ENCODE assay signal across 8 mouse cellular contexts in the genomic region with DNA sequence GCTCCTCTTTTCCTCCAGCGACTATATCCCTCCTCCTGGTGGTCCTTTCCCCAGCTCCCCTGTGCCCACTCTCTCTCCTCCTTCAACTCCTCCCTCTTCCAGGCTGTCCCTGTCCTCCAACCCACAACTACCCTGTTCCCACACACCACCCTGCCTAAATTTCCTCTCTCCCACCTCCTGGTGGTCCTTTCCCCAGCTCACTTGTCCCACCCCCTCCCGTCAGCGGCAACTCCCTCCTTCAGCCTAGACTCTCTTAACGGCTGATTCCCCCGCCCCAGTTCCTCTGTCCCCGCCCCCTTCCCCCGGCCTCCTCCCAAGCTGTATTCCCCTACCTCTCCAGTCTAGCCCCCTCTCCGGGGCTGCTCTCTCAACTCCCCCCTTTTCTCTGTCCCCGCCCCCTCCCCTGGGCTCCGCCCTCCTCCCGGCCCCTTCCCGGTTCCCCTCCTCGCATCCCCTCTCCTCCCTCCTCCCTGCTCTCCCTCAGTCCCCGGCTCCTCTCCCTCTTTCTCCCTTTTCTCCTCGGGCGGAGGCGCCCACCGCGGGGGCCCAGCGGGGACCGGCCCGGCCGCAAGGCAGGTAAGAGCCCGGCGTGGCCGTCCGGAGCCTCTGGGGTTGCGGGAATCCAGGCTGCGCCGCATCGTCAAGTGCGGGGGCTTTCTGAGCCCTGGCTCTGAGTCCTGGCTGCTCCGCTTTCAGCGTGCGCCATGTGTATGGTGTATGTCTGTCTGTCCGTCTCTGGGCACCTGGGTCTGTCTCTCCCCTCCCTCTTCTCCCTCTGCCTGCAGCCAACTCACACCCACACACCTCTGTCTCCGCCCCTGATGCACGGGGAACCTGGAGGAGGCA. TPM values are rescaled to one million over a fixed set of nuclear protein-coding genes. Genes with fewer than 3 reads are reported as not detected.
DNase-seq lines count a peak whose midpoint lies in the region; ATAC-seq lines count a peak whose summit lies in the region.

No protein-coding gene starts in this region.

- WGBS in hindbrain, embryonic 13.5 days, result 1% methylated on average over 38 of the region's 38 CpGs

- H3K4me3 ChIP-seq in hindbrain, embryonic 13.5 days, result peak overlapping the region; percentile 61

- H3K4me1 ChIP-seq in hindbrain, embryonic 13.5 days (replicated peaks), result peaks cover 59% of the 10 kb centered on the region

- DNase-seq in cerebellum, adult 11 months, result peak; percentile 73
- DNase-seq in ES-CJ7 (ENCODE audit: low read depth, low spot score) (peak; percentile 89), liver (peak; percentile 71)
- peak; percentile 89 for DNase-seq in embryo, embryonic 10.5 days (ENCODE audit: low spot score)
- DNase-seq in ovary, postnatal 14 days (ENCODE audit: low spot score), result peak; percentile 32
- DNase-seq in thymus, postnatal 0 days (ENCODE audit: low spot score), result no peak

- H3K27ac ChIP-seq in hindbrain, embryonic 13.5 days, result peak overlapping the region; percentile 88

- ATAC-seq in cerebellum, adult (ENCODE audit: insufficient number of reproducible peaks, low FRiP score, low TSS enrichment), result no peak
- peak; percentile 72 for ATAC-seq in hindbrain, embryonic 13.5 days (ENCODE audit: low FRiP score)

- H3K9ac ChIP-seq in hindbrain, embryonic 13.5 days, result peak overlapping the region; percentile 85

- no peaks in the 10 kb centered on the region for H3K9me3 ChIP-seq in hindbrain, embryonic 13.5 days

- peak overlapping the region; percentile 76 for H3K4me2 ChIP-seq in hindbrain, embryonic 13.5 days

- peaks cover 25% of the 10 kb centered on the region for H3K36me3 ChIP-seq in hindbrain, embryonic 13.5 days

- no peaks in the 10 kb centered on the region for H3K27me3 ChIP-seq in hindbrain, embryonic 13.5 days

RNA-seq across cellular contexts. Expression of a gene that starts 0.4 kb away (rescaled TPM):
- polyA plus RNA-seq in hindbrain, embryonic 13.5 days (2015; fragmentation: Nextera tagmentation; extraction: Ambion mirVana), result 0.96 and 1.1 TPM in 2 replicates
- 0.03 and 0.04 TPM in 2 replicates for polyA plus RNA-seq in thymus, postnatal 0 days (2015; fragmentation: Nextera tagmentation; extraction: Ambion mirVana)

RNA-seq across cellular contexts. Expression of a gene that starts 10.4 kb away (rescaled TPM):
- 37.3 and 42.2 TPM in 2 replicates for polyA plus RNA-seq in hindbrain, embryonic 13.5 days (2015; fragmentation: Nextera tagmentation; extraction: Ambion mirVana)
- polyA plus RNA-seq in thymus, postnatal 0 days (2015; fragmentation: Nextera tagmentation; extraction: Ambion mirVana), result 15.9 and 18.5 TPM in 2 replicates

RNA-seq across cellular contexts. Expression of a gene that starts 31.8 kb away (rescaled TPM):
- polyA plus RNA-seq in hindbrain, embryonic 13.5 days (2015; fragmentation: Nextera tagmentation; extraction: Ambion mirVana), result 212 and 237 TPM in 2 replicates
- polyA plus RNA-seq in thymus, postnatal 0 days (2015; fragmentation: Nextera tagmentation; extraction: Ambion mirVana), result 152 and 172 TPM in 2 replicates

RNA-seq across cellular contexts. Expression of a gene that starts 44.8 kb away (rescaled TPM):
- polyA plus RNA-seq in hindbrain, embryonic 13.5 days (2015; fragmentation: Nextera tagmentation; extraction: Ambion mirVana), result 147 and 160 TPM in 2 replicates
- polyA plus RNA-seq in thymus, postnatal 0 days (2015; fragmentation: Nextera tagmentation; extraction: Ambion mirVana), result 20.7 and 21.1 TPM in 2 replicates
